Mouse (Mus musculus): ENCODE data around the gene Dnase1l3. TPM values are rescaled to one million over a fixed set of nuclear protein-coding genes. Genes with fewer than 3 reads are reported as not detected.
A peak's percentile ranks its signal among the peaks of the same experiment; 100 is the strongest.

Dnase1l3 gene
- total and polyA plus RNA-seq, 3 experiments = 0.07 to 0.57 TPM; not detected in 1

DNA sequence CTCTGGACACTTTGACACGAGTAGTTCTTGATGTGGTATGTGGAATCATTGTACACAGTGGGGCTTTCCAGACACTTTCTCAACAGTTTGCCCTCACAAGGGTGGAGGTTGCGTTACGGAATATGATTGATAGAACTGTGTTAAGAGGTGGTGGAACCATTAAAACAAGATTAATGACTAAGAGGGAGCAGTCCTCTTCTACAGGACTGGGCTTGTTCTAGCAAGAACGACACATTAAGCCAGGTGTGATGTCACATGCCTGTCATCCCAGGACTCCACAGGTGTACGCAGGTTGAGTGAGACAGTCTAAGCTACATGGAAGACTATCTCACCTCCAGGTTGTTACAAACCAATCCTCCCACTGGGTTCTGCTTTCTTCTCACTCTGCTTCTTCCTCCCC lies 5.1 kb upstream of the Dnase1l3 start:
- intact Hi-C loops (cut with DNase I) = no loop called here
- H3K4me3 ChIP-seq = no peak overlapping the region
- H3K9ac ChIP-seq (ENCODE audit: low read depth, low read length) = no peak overlapping the region
- WGBS = 81% methylated on average over 5 of the region's 5 CpGs
- TF ChIP-seq EP300 (IDR thresholded peaks at IDR 0.05; ENCODE audit: insufficient read depth, low read depth, low read length) (no peak), CTCF (IDR thresholded peaks at IDR 0.05) (no peak), POLR2A (IDR thresholded peaks at IDR 0.05; ENCODE audit: insufficient read depth, low read depth, low read length) (no peak)
- H3K27me3 ChIP-seq (ENCODE audit: control insufficient read depth, insufficient read depth, low read length) = peaks cover 2% of the 10 kb centered on the region; the same call in 1 of the 2 replicates
- H3K36me3 ChIP-seq (ENCODE audit: control insufficient read depth, insufficient read depth, low read length) = no peaks in the 10 kb centered on the region
- DNase-seq = no peak
- H3K27ac ChIP-seq = no peak overlapping the region
- H3K79me2 ChIP-seq (replicated peaks; ENCODE audit: control insufficient read depth, insufficient read depth, low read length) = no peaks in the 10 kb centered on the region
- H3K4me1 ChIP-seq (ENCODE audit: control insufficient read depth, insufficient read depth, low read length) = peaks cover 1% of the 10 kb centered on the region

DNA sequence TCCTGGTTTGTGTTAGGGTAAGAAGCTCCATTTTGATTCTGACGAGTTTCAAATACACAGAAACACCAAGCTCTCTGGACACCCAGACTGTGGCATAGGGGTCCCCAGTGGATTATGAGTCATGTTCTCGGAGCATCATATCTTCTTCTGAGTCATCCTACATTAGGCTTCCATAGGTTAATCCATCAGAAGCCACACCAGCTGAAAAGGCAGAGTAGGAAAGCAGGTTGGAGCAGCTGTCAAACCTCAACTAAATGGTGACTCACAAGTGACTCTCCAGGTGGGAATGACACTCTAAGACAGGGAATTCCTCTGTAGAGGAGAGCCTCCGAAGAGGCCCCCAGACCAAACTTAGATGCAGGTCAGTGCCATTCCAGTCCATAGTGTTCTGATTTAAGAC lies 4.7 kb upstream of the Dnase1l3 start:
- no peak overlapping the region for H3K27ac ChIP-seq
- intact Hi-C loops (cut with DNase I) = no loop called here

DNA sequence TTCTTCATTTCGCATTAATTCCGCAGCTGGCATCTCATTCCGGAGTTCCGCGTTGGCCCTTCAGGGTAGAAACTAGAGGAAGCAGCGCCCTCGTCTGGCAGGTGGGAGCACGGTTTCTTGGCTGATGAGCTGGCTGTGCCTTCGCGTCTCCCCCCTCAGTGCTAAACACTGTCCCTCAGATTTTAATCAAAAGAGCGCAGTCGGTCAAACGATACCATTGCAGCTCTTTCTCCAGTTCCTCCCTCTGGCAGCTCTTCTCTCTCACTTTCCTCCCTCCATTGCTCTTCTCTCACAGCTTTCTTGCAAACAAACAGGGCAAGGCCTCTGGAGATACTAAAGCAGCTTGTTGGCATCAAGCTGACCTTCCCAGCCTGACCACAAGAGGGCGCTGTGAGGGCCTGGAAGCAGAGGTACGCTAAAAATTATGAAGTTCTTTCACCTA lies 2.9 kb upstream of the Dnase1l3 start:
- TF ChIP-seq EP300 (IDR thresholded peaks at IDR 0.05; ENCODE audit: insufficient read depth, low read depth, low read length) (0 out of 2 replicates have a peak, but pooled peaks have one; percentile 39), CTCF (IDR thresholded peaks at IDR 0.05) (peak; percentile 86), POLR2A (IDR thresholded peaks at IDR 0.05; ENCODE audit: insufficient read depth, low read depth, low read length) (no peak)
- H3K36me3 ChIP-seq (ENCODE audit: control insufficient read depth, insufficient read depth, low read length) = no peaks in the 10 kb centered on the region
- WGBS = 1% methylated on average over 15 of the region's 15 CpGs
- H3K79me2 ChIP-seq (replicated peaks; ENCODE audit: control insufficient read depth, insufficient read depth, low read length) = no peaks in the 10 kb centered on the region
- H3K4me3 ChIP-seq = no peak overlapping the region
- DNase-seq = peak; percentile 90 to 91
- peak overlapping the region; percentile 47 for H3K9ac ChIP-seq (ENCODE audit: low read depth, low read length)
- intact Hi-C loops (cut with DNase I) = loop anchor here (1.0 kb wide), 2 partner anchors 33 to 47 kb away; no protein-coding TSS in a partner anchor
- H3K4me1 ChIP-seq (ENCODE audit: control insufficient read depth, insufficient read depth, low read length) = no peaks in the 10 kb centered on the region; the same call in 1 of the 2 replicates
- H3K27ac ChIP-seq = no peak overlapping the region
- H3K27me3 ChIP-seq (ENCODE audit: control insufficient read depth, insufficient read depth, low read length) = peaks cover 2% of the 10 kb centered on the region; the same call in 1 of the 2 replicates

More for the DNA sequence above, 4.7 kb upstream of the Dnase1l3 start:
- no peaks in the 10 kb centered on the region; the same call in 1 of the 2 replicates for H3K4me1 ChIP-seq (ENCODE audit: control insufficient read depth, insufficient read depth, low read length)
- H3K4me3 ChIP-seq = no peak overlapping the region
- no peak for DNase-seq
- H3K79me2 ChIP-seq (replicated peaks; ENCODE audit: control insufficient read depth, insufficient read depth, low read length) = no peaks in the 10 kb centered on the region
- H3K27me3 ChIP-seq (ENCODE audit: control insufficient read depth, insufficient read depth, low read length) = peaks cover 2% of the 10 kb centered on the region; the same call in 1 of the 2 replicates
- WGBS = 64% methylated on average over 3 of the region's 3 CpGs
- no peak overlapping the region for H3K9ac ChIP-seq (ENCODE audit: low read depth, low read length)
- no peaks in the 10 kb centered on the region for H3K36me3 ChIP-seq (ENCODE audit: control insufficient read depth, insufficient read depth, low read length)
- TF ChIP-seq EP300 (IDR thresholded peaks at IDR 0.05; ENCODE audit: insufficient read depth, low read depth, low read length) (no peak), POLR2A (IDR thresholded peaks at IDR 0.05; ENCODE audit: insufficient read depth, low read depth, low read length) (no peak), CTCF (IDR thresholded peaks at IDR 0.05) (no peak)

DNA sequence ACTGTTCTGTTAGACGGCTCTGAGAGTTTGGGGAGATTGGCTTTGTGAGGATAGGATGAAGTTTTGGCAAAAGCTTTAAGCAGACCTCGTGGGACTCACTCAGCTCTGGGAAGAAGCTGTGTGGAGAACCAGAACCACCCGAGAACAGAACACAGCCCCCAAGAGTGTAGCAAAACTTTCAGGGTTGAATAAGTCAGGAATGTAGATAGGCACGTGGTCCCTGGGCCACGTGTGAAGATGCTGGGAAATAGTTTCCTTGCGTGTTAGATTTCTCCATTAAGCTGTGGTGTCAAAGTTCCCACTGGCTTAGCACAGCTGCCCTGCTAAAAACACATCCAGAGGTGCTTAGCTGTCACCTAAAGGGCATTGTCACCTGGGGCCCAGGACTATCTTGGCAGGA lies 2.2 kb downstream of the Dnase1l3 start:
- H3K27me3 ChIP-seq (ENCODE audit: control insufficient read depth, insufficient read depth, low read length) = no peaks in the 10 kb centered on the region
- WGBS = 63% methylated on average over 6 of the region's 6 CpGs
- H3K36me3 ChIP-seq (ENCODE audit: control insufficient read depth, insufficient read depth, low read length) = no peaks in the 10 kb centered on the region
- H3K4me3 ChIP-seq = no peak overlapping the region
- intact Hi-C loops (cut with DNase I) = no loop called here
- peaks cover 3% of the 10 kb centered on the region; the same call in 1 of the 2 replicates for H3K4me1 ChIP-seq (ENCODE audit: control insufficient read depth, insufficient read depth, low read length)
- no peaks in the 10 kb centered on the region for H3K79me2 ChIP-seq (replicated peaks; ENCODE audit: control insufficient read depth, insufficient read depth, low read length)
- TF ChIP-seq POLR2A (IDR thresholded peaks at IDR 0.05; ENCODE audit: insufficient read depth, low read depth, low read length) (no peak), EP300 (IDR thresholded peaks at IDR 0.05; ENCODE audit: insufficient read depth, low read depth, low read length) (no peak), CTCF (IDR thresholded peaks at IDR 0.05) (no peak)
- no peak for DNase-seq
- no peak overlapping the region for H3K9ac ChIP-seq (ENCODE audit: low read depth, low read length)
- H3K27ac ChIP-seq = no peak overlapping the region

DNA sequence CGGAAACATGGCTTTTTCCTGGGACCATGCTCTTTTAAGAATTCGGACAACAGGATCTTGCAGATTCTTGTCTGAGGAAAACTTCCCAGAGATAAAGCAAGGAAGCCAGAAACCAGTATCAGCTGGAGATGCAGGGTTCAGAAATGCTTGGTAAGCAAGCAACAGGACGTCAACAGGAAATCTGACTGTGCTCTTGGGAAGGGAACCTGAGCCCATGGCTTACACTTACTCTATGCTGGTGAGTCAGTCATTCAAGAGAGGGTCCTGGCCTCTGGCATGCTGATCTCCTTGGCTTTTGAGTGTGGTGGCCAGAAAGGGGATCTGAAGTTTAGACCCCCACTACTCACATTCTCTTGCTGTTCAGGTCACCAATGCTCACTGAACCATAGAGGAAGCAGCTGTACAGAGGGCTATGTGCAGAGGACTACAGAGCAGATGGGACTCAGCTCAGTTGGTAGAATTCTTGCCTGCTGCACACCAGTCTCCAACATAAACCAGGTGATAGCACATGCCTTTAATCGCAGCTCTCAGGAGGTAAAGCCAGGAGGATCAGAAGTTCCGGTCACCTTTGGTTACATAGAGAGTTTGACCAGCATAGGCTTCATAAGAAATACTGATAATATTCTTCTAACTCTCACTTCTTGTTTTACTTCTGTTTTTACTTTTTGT lies 3.1 kb downstream of the Dnase1l3 start:
- peaks cover 3% of the 10 kb centered on the region; the same call in 1 of the 2 replicates for H3K4me1 ChIP-seq (ENCODE audit: control insufficient read depth, insufficient read depth, low read length)
- no peak overlapping the region for H3K9ac ChIP-seq (ENCODE audit: low read depth, low read length)
- no peak overlapping the region for H3K27ac ChIP-seq
- intact Hi-C loops (cut with DNase I) = no loop called here
- H3K4me3 ChIP-seq = no peak overlapping the region
- H3K27me3 ChIP-seq (ENCODE audit: control insufficient read depth, insufficient read depth, low read length) = no peaks in the 10 kb centered on the region
- DNase-seq = no peak
- no peaks in the 10 kb centered on the region for H3K36me3 ChIP-seq (ENCODE audit: control insufficient read depth, insufficient read depth, low read length)
- WGBS = 64% methylated on average over 5 of the region's 5 CpGs
- no peaks in the 10 kb centered on the region for H3K79me2 ChIP-seq (replicated peaks; ENCODE audit: control insufficient read depth, insufficient read depth, low read length)
- TF ChIP-seq EP300 (IDR thresholded peaks at IDR 0.05; ENCODE audit: insufficient read depth, low read depth, low read length) (no peak), POLR2A (IDR thresholded peaks at IDR 0.05; ENCODE audit: insufficient read depth, low read depth, low read length) (no peak), CTCF (IDR thresholded peaks at IDR 0.05) (no peak)

DNA sequence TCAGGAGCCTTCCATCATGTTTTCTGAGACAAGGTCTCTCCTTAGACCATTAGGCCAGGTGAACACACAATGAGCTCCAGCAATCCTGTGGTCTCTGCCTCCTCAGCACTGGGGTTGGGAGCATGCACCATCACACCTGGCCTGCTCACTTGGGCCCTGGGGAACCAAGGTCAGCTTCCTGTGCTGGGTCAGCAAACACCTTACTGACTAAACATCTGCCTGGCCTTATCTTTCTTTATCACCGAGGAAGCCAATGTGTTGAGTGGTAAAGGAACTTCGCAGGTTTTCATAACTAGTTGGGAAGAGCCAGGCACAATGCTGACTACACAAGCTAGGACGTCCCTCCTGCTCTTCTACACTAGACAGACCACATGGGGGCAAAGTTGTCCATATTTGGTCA lies 4.4 kb downstream of the Dnase1l3 start:
- no peak for TF ChIP-seq EP300 (IDR thresholded peaks at IDR 0.05; ENCODE audit: insufficient read depth, low read depth, low read length)
- no peak for TF ChIP-seq POLR2A (IDR thresholded peaks at IDR 0.05; ENCODE audit: insufficient read depth, low read depth, low read length)
- no peak for TF ChIP-seq CTCF (IDR thresholded peaks at IDR 0.05)
- Histone ChIP-seq H3K36me3 (ENCODE audit: control insufficient read depth, insufficient read depth, low read length) (no peaks in the 10 kb centered on the region), H3K79me2 (replicated peaks; ENCODE audit: control insufficient read depth, insufficient read depth, low read length) (no peaks in the 10 kb centered on the region), H3K27me3 (ENCODE audit: control insufficient read depth, insufficient read depth, low read length) (no peaks in the 10 kb centered on the region), H3K27ac (no peak overlapping the region), H3K4me1 (ENCODE audit: control insufficient read depth, insufficient read depth, low read length) (peaks cover 3% of the 10 kb centered on the region; the same call in 1 of the 2 replicates), H3K9ac (ENCODE audit: low read depth, low read length) (no peak overlapping the region), H3K4me3 (no peak overlapping the region)
- intact Hi-C loops (cut with DNase I) = no loop called here
- DNase-seq = no peak
- WGBS = 52% methylated on average over 3 of the region's 3 CpGs
